Mouse (Mus musculus): ENCODE measurements around the gene Gm14685. TPM values are rescaled to one million over a fixed set of nuclear protein-coding genes. Genes with fewer than 3 reads are reported as not detected.
"Not testable (repeated sequence)": the region's sequence is repeated elsewhere in the genome, so short reads cannot be mapped to it uniquely, and the experiment has no call there.

Gm14685 gene
- total RNA-seq, 1 experiment: 1.7 TPM

GRCm38 (mm10) chrX:73176889-73177288 is 60.0 kb downstream of the Gm14685 start, which contains the start of gene Spin2d:
Spin2d (minus strand) TSS chrX:73176989.
- H3K27ac ChIP-seq (ENCODE audit: insufficient read depth, low read depth, low read length, poor library complexity, severe bottlenecking); DNase-seq (ENCODE audit: low read depth, low spot score); in situ Hi-C loops (cut with MboI; ENCODE audit: low sequenced_read_pairs in 2 of 2, unreplicated experiment in 2 of 2); H3K4me1 ChIP-seq (ENCODE audit: control insufficient read depth in 2 of 2, insufficient read depth in 2 of 2, low read length in 2 of 2, poor library complexity in 1 of 2); H3K9ac ChIP-seq (ENCODE audit: insufficient read depth, low read depth, low read length, poor library complexity, severe bottlenecking); H3K4me3 ChIP-seq (ENCODE audit: insufficient read depth in 1 of 2, low read depth in 1 of 2, low read length in 2 of 2, poor library complexity in 1 of 2, severe bottlenecking in 1 of 2); H3K36me3 ChIP-seq (ENCODE audit: control insufficient read depth, insufficient read depth, low read length, poor library complexity, severe bottlenecking); H3K9me3 ChIP-seq (ENCODE audit: control insufficient read depth, insufficient read depth, low read depth, low read length): not testable (repeated sequence)

Other genes starting within 250 kb of the Gm14685 start
- 16.2 and 25.9 TPM in 2 replicates for gene Cetn2, start 198.6 kb upstream of the Gm14685 start, total RNA-seq (2012; rRNA removed)
- 14.4 and 15.9 TPM in 2 replicates for gene Nsdhl, start 198.5 kb upstream of the Gm14685 start, total RNA-seq (2012; rRNA removed)
- 8.5 and 9.8 TPM in 2 replicates for gene Zfp185, start 129.7 kb upstream of the Gm14685 start, total RNA-seq (2012; rRNA removed)
- 36.5 and 40.7 TPM in 2 replicates for gene Pnma5, start 79.9 kb upstream of the Gm14685 start, total RNA-seq (2012; rRNA removed)
- gene Pnma3, start 52.3 kb upstream of the Gm14685 start, total RNA-seq (2012; rRNA removed): 0.16 and 0.18 TPM in 2 replicates
- 1.2 and 7.9 TPM in 2 replicates for gene Xlr4a, start 34.6 kb upstream of the Gm14685 start, total RNA-seq (2012; rRNA removed)
- gene Xlr3a, start 20.0 kb upstream of the Gm14685 start, total RNA-seq (2012; rRNA removed): 9.6 and 28.8 TPM in 2 replicates
- gene Xlr5b, start 31.7 kb downstream of the Gm14685 start, total RNA-seq (2012; rRNA removed): 0.37 and 3.9 TPM in 2 replicates
- gene DXBay18, start 32.4 kb downstream of the Gm14685 start, total RNA-seq (2012; rRNA removed): 0.21 and 0.58 TPM in 2 replicates
- gene Spin2d, start 59.9 kb downstream of the Gm14685 start, total RNA-seq (2012; rRNA removed): not detected in 2 replicates
- 4.0 and 16.6 TPM in 2 replicates for gene Xlr3b, start 75.2 kb downstream of the Gm14685 start, total RNA-seq (2012; rRNA removed)
- gene Xlr4b, start 97.3 kb downstream of the Gm14685 start, total RNA-seq (2012; rRNA removed): 0.58 and 6.6 TPM in 2 replicates
- 1.9 and 2.6 TPM in 2 replicates for gene F8a, start 111.2 kb downstream of the Gm14685 start, total RNA-seq (2012; rRNA removed)
- 0.90 and 7.6 TPM in 2 replicates for gene Xlr4c, start 126.1 kb downstream of the Gm14685 start, total RNA-seq (2012; rRNA removed)
- gene Xlr3c, start 148.3 kb downstream of the Gm14685 start, total RNA-seq (2012; rRNA removed): 1.4 and 8.9 TPM in 2 replicates
- 0.42 and 7.0 TPM in 2 replicates for gene Xlr5a, start 175.9 kb downstream of the Gm14685 start, total RNA-seq (2012; rRNA removed)
- gene Xlr5c, start 175.9 kb downstream of the Gm14685 start, total RNA-seq (2012; rRNA removed): 0.42 and 7.1 TPM in 2 replicates
- gene Gm45015, start 219.8 kb downstream of the Gm14685 start, total RNA-seq (2012; rRNA removed): not detected in 2 replicates
- 12.4 and 12.6 TPM in 2 replicates for gene Zfp275, start 225.6 kb downstream of the Gm14685 start, total RNA-seq (2012; rRNA removed)

Data from ES-E14 (cell line).